Mouse (Mus musculus) C2C12 (cell line): Measurements from ENCODE around the gene Syt9. TPM values are rescaled to one million over a fixed set of nuclear protein-coding genes. Genes with fewer than 3 reads are reported as not detected.

Experiments used
- H3K27me3 ChIP-seq: one replicate; pipeline ENCODE4 v1.6.1; 2011; ENCODE audit not compliant: control insufficient read depth, insufficient read depth, insufficient read length
- H3K36me3 ChIP-seq: one replicate; pipeline ENCODE4 v1.6.1; 2011; ENCODE audit not compliant: control insufficient read depth, insufficient read depth
- H3K4me3 ChIP-seq: one replicate; pipeline ENCODE4 v1.5.1; 2011; ENCODE audit warnings: mild to moderate bottlenecking, control low read depth; ENCODE audit not compliant: poor library complexity, insufficient read depth, severe bottlenecking
- H3K79me2 ChIP-seq: one replicate; pipeline ENCODE4 v1.6.1; 2011; ENCODE audit not compliant: control insufficient read depth, insufficient read depth
- H3K79me3 ChIP-seq: one replicate; pipeline ENCODE4 v1.6.1; 2011; ENCODE audit warnings: low read depth, control low read depth
- H3ac ChIP-seq: one replicate; pipeline ENCODE3; 2011; ENCODE audit warnings: low read depth; ENCODE audit not compliant: control insufficient read depth, insufficient read length
- CEBPB ChIP-seq: IDR thresholded peaks from one replicate; pipeline ENCODE4 v1.6.1; 2011; ENCODE audit warnings: low read depth, mild to moderate bottlenecking, control low read depth, moderate library complexity
- CTCF ChIP-seq: IDR thresholded peaks from one replicate; pipeline ENCODE4 v1.5.1; 2011; ENCODE audit not compliant: control insufficient read depth, insufficient read depth, insufficient read length
- FOSL1 ChIP-seq: IDR thresholded peaks from one replicate; pipeline ENCODE4 v1.8.0; 2011; ENCODE audit warnings: mild to moderate bottlenecking, low read length; ENCODE audit not compliant: poor library complexity, insufficient read depth, severe bottlenecking
- MAX ChIP-seq: IDR thresholded peaks from one replicate; pipeline ENCODE4 v1.6.1; 2011; ENCODE audit warnings: mild to moderate bottlenecking, control low read depth
- MYOD1 ChIP-seq: IDR thresholded peaks from one replicate; pipeline ENCODE4 v1.6.1; 2011; ENCODE audit warnings: low read depth; ENCODE audit not compliant: control insufficient read depth, insufficient read length
- MYOG ChIP-seq: IDR thresholded peaks from one replicate; pipeline ENCODE4 v1.6.1; 2011; ENCODE audit not compliant: control insufficient read depth, insufficient read length; ENCODE audit errors: extremely low read depth
- USF1 ChIP-seq: IDR thresholded peaks from one replicate; pipeline ENCODE4 v1.6.1; 2011; ENCODE audit warnings: low read depth, mild to moderate bottlenecking, control low read depth, moderate library complexity
- polyA plus RNA-seq: library from polyadenylated mRNA; unstranded; fragments of >200 nt; fragmentation: generic; extraction: Trizol; gene quantifications from one replicate; pipeline ENCODE4 v1.2.1, GENCODE M21; 2012; ENCODE audit warnings: missing spikeins

Syt9 gene
- polyA plus RNA-seq, 1 experiment: not detected

GRCm38 (mm10) chr7:107574276-107574675 lies 203.7 kb downstream of the Syt9 start:
- no peak overlapping the region for H3K4me3 ChIP-seq
- TF ChIP-seq MYOG (no peak), CTCF (no peak), MAX (no peak), FOSL1 (no peak), USF1 (no peak), MYOD1 (no peak), CEBPB (no peak)
- H3K27me3 ChIP-seq: no peaks in the 10 kb centered on the region
- no peaks in the 10 kb centered on the region for H3K79me2 ChIP-seq
- H3K36me3 ChIP-seq: no peaks in the 10 kb centered on the region
- H3ac ChIP-seq: no peak overlapping the region
- no peaks in the 10 kb centered on the region for H3K79me3 ChIP-seq

- TF ChIP-seq MAX: no peak
- no peak for TF ChIP-seq CTCF
- no peak for TF ChIP-seq MYOG
- no peak for TF ChIP-seq USF1
- TF ChIP-seq CEBPB: no peak
- no peak for TF ChIP-seq MYOD1
- TF ChIP-seq FOSL1: no peak
- H3K79me2 ChIP-seq: no peaks in the 10 kb centered on the region
- no peaks in the 10 kb centered on the region for H3K79me3 ChIP-seq
- no peaks in the 10 kb centered on the region for H3K27me3 ChIP-seq
- no peaks in the 10 kb centered on the region for H3K36me3 ChIP-seq
- no peak overlapping the region for H3K4me3 ChIP-seq
- no peak overlapping the region for H3ac ChIP-seq
These were observed 222.1 kb downstream of the Syt9 start for GRCm38 (mm10) chr7:107592641-107593040.

- Histone ChIP-seq H3ac (no peak overlapping the region), H3K27me3 (no peaks in the 10 kb centered on the region), H3K79me3 (no peaks in the 10 kb centered on the region), H3K4me3 (no peak overlapping the region), H3K79me2 (no peaks in the 10 kb centered on the region), H3K36me3 (no peaks in the 10 kb centered on the region)
- TF ChIP-seq USF1 (no peak), FOSL1 (no peak), CTCF (no peak), MAX (no peak), MYOG (no peak), MYOD1 (no peak), CEBPB (no peak)
These were observed 223.4 kb downstream of the Syt9 start for GRCm38 (mm10) chr7:107593904-107594303.

- H3K4me3 ChIP-seq: no peak overlapping the region
- no peaks in the 10 kb centered on the region for H3K79me2 ChIP-seq
- H3ac ChIP-seq: no peak overlapping the region
- H3K27me3 ChIP-seq: no peaks in the 10 kb centered on the region
- no peaks in the 10 kb centered on the region for H3K79me3 ChIP-seq
- H3K36me3 ChIP-seq: no peaks in the 10 kb centered on the region
- no peak for TF ChIP-seq MYOD1
- no peak for TF ChIP-seq FOSL1
- no peak for TF ChIP-seq MAX
- TF ChIP-seq CTCF: no peak
- no peak for TF ChIP-seq USF1
- TF ChIP-seq MYOG: no peak
- no peak for TF ChIP-seq CEBPB
These were observed 223.9 kb downstream of the Syt9 start for GRCm38 (mm10) chr7:107594325-107594856.

- H3K4me3 ChIP-seq: no peak within 1 kb of the TSS
These were observed 224.4 kb downstream of the Syt9 start, which contains the start of gene Ppfibp2 for GRCm38 (mm10) chr7:107594857-107595402. TSS of gene Ppfibp2 (plus strand) at chr7:107595207.

GRCm38 (mm10) chr7:107595426-107595825 lies 224.9 kb downstream of the Syt9 start:
- H3ac ChIP-seq: no peak overlapping the region
- TF ChIP-seq USF1 (no peak), MYOD1 (no peak), FOSL1 (no peak), MYOG (no peak)
- H3K79me2 ChIP-seq: no peaks in the 10 kb centered on the region
- H3K27me3 ChIP-seq: no peaks in the 10 kb centered on the region
- H3K79me3 ChIP-seq: no peaks in the 10 kb centered on the region
- H3K36me3 ChIP-seq: no peaks in the 10 kb centered on the region
- H3K4me3 ChIP-seq: no peak overlapping the region

More at GRCm38 (mm10) chr7:107594857-107595402, 224.4 kb downstream of the Syt9 start, which contains the start of gene Ppfibp2:
- H3K79me2 ChIP-seq: no peaks in the 10 kb centered on the region
- H3ac ChIP-seq: no peak within 1 kb of the TSS
- no peaks in the 10 kb centered on the region for H3K27me3 ChIP-seq
- TF ChIP-seq CTCF (no peak), MAX (no peak), MYOD1 (no peak), MYOG (no peak), CEBPB (no peak), FOSL1 (no peak), USF1 (no peak)
- no peaks in the 10 kb centered on the region for H3K79me3 ChIP-seq
- H3K36me3 ChIP-seq: no peaks in the 10 kb centered on the region
